Mouse (Mus musculus) central nervous system, embryonic 18 days (tissue): Measurements from ENCODE around the gene Lrpprc. TPM values are rescaled to one million over a fixed set of nuclear protein-coding genes. Genes with fewer than 3 reads are reported as not detected.

Source experiments
- polyA plus RNA-seq: library from polyadenylated mRNA; depleted of rRNA; stranded (reverse); fragments of >200 nt; gene quantifications from 2 replicates; pipeline ENCODE4 v1.2.3, GENCODE M21; 2012; rRNA removed

Gene Lrpprc
- polyA plus RNA-seq = 29.8 and 30.8 TPM in 2 replicates

DNA sequence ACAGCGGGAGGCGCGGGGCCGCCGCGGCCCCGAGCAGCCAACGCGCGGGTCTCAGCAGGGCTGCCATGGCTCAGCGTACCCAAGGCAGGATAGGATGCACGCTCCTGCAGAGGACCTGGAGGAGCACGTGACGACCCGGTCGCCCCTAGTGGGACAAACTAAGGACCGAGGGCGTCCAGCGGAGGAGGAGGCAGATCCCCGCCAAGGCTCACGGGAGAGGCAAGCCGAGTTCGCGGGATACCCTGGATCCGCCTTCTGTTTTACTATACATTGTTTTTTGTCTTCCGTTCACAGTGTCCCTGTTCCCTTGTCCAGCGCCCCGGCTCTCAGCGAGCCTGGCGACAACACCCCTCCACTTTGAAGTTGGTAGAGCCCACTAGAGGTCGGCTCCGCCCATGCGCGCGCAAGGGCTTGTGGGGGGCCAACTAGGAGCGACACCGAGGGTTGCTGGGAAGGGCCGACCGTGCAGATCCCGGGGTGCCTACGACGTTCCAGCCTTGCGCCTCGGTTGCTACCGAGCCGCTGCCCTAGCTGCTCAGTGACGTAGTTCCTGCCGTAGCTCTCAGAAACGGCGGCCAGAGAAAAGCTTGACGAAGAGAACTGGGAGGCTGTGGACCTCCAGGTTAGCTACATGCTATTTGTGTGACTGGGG lies at the start of gene Lrpprc:
Gene Lrpprc, minus strand, starts transcription at position 343 of the 652 bp plus-strand sequence.

GRCm38 (mm10) chr17:84682734-84683717 lies 107.6 kb downstream of the Lrpprc start, which contains the start of gene Abcg5:
Gene Abcg5 (minus strand): TSS chr17:84683011.

DNA sequence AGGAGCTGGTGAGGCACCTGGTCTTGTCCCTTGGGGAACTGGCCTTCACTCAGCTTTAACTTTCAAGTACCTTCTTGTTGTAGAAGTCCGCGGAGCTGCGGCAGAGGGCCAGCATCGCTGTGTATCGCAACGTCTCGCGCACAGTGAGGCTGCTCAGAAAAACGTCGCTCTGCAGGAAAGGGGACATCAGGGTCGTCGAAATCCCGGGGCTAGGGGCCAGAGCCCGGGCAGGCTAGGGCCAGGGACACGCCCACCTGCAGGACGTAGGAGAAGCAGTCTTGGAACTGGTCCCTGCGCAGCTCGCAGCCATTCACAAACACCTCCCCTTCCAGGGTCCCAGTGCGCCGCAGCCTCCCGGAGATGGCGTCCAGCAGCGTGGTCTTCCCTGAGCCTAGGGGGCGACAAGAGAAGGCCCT lies 114.6 kb downstream of the Lrpprc start, which contains the start of gene Abcg8:
Gene Abcg8, plus strand, starts transcription at position 352 of the 416 bp plus-strand sequence.

Other genes with a start within 250 kb of the Lrpprc start
- gene Dync2li1, start 164.3 kb downstream of the Lrpprc start, polyA plus RNA-seq = 27.6 and 29.1 TPM in 2 replicates
- gene Abcg8, start 114.5 kb downstream of the Lrpprc start, polyA plus RNA-seq = 0.06 and 0.19 TPM in 2 replicates
- gene Abcg5, start 107.8 kb downstream of the Lrpprc start, polyA plus RNA-seq = 0.76 and 1.1 TPM in 2 replicates
- gene Ppm1b, start 166.0 kb upstream of the Lrpprc start, polyA plus RNA-seq = 67.3 and 67.9 TPM in 2 replicates
- 1.2 and 1.3 TPM in 2 replicates for gene Slc3a1, start 237.6 kb upstream of the Lrpprc start, polyA plus RNA-seq